Mouse (Mus musculus) stomach, embryonic 15.5 days (tissue): Measurements from ENCODE around the gene Klk4. TPM values are rescaled to one million over a fixed set of nuclear protein-coding genes. Genes with fewer than 3 reads are reported as not detected.
A peak's percentile ranks its signal among the peaks of the same experiment; 100 is the strongest.

Source experiments
- ATAC-seq: fragments of 200-750 bp; cut with Nextera tagmentation; 2 replicates; pipeline ENCODE4 v1.8.0; 2017; ENCODE audit warnings: low read depth, moderate number of reproducible peaks, moderate TSS enrichment; ENCODE audit not compliant: insufficient read depth, low FRiP score
- H3K27ac ChIP-seq: fragments of 300-500 bp; sonication (generic); 2 replicates; pipeline ENCODE4 v1.5.1; 2015; ENCODE audit warnings: mild to moderate bottlenecking, inconsistent platforms
- H3K27me3 ChIP-seq: fragments of 300-500 bp; sonication (generic); replicated peaks from 2 replicates; pipeline ENCODE4 v1.6.1; 2015; ENCODE audit warnings: inconsistent platforms
- H3K36me3 ChIP-seq: fragments of 300-500 bp; sonication (generic); 2 replicates; pipeline ENCODE4 v1.6.1; 2015; ENCODE audit warnings: inconsistent platforms
- H3K4me1 ChIP-seq: fragments of 300-500 bp; sonication (generic); 2 replicates; pipeline ENCODE4 v1.6.1; 2015; ENCODE audit warnings: inconsistent platforms
- H3K4me2 ChIP-seq: fragments of 300-500 bp; sonication (generic); 2 replicates; pipeline ENCODE4 v1.6.1; 2015; ENCODE audit warnings: mild to moderate bottlenecking, inconsistent platforms
- H3K4me3 ChIP-seq: fragments of 300-500 bp; sonication (generic); replicated peaks from 2 replicates; pipeline ENCODE4 v1.5.1; 2015; ENCODE audit warnings: inconsistent platforms
- H3K9ac ChIP-seq: fragments of 300-500 bp; sonication (generic); 2 replicates; pipeline ENCODE4 v1.6.1; 2015; ENCODE audit warnings: inconsistent platforms
- H3K9me3 ChIP-seq: fragments of 300-500 bp; sonication (generic); 2 replicates; pipeline ENCODE4 v1.6.1; 2016; ENCODE audit warnings: inconsistent platforms
- WGBS: fragments of 180-500 bp; shearing (Covaris S2); methylation state at CpG from one replicate; pipeline ENCODE4 v1.1.7; 2015; 5-methylcytosine and 5-hydroxymethylcytosine counted together
- polyA plus RNA-seq: library from polyadenylated mRNA; unstranded; fragments of >200 nt; fragmentation: Nextera tagmentation; extraction: Ambion mirVana; gene quantifications from 2 replicates; pipeline ENCODE4 v1.2.1, GENCODE M21; 2015

Gene Klk4
- not detected in 2 replicates for polyA plus RNA-seq

DNA sequence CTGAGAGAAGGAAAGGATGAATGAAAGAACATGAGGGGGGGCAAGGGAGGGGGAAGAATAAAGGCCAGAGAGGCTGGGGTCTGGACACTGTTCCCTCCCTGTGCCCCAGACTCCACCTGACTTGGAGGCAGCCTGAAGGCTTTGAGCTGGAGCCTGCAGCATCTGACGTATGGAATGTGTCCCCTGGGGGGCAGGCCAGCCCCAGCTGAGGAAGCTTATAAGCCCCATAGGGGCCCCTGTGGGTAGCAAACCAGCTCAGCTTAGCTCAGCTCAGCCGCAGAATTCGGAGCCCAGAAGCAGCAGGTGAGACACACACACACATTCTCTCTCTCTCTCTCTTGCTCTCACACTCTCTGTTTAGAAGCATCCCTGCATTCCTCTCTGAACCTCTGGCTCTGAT, at the start of gene Klk4:
Klk4 (plus strand) TSS at position 249 of the 400 bp plus-strand sequence.
- no peaks in the 10 kb centered on the region for H3K36me3 ChIP-seq
- no peaks in the 10 kb centered on the region for H3K4me1 ChIP-seq
- no peak within 1 kb of the TSS for H3K9ac ChIP-seq
- 21% methylated on average over 3 of the region's 3 CpGs for WGBS
- no peak for ATAC-seq
- no peaks in the 10 kb centered on the region for H3K9me3 ChIP-seq
- H3K4me3 ChIP-seq: no peak within 1 kb of the TSS
- 0 out of 2 replicates have a peak, but pooled peaks cover 5% of the 10 kb centered on the region for H3K27me3 ChIP-seq
- no peak within 1 kb of the TSS for H3K4me2 ChIP-seq
- H3K27ac ChIP-seq: no peak within 1 kb of the TSS

DNA sequence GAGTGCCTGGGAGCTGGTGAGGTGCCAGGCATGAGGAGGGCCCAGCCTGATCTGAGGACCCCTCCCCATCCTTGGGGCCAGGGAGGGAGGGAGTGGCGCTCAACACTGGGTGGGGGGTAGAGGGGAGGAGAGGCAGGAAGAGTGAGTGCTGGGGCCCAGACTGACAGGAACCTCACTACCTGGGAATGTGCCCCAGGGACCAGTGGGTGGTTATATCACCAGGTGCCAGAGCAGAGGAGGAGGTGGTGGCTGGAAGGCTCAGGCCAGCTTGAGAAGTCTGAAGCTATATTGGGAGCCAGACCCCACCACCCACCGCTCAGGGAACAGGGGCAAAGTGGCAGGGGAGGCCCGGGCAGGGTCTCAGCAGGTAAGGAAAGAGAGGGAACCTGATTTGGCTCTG, 39.3 kb upstream of the Klk4 start, which contains the start of gene Klk5:
Klk5 (plus strand) TSS at position 271 of the 400 bp plus-strand sequence.
- H3K4me1 ChIP-seq: no peaks in the 10 kb centered on the region
- no peak for ATAC-seq

DNA sequence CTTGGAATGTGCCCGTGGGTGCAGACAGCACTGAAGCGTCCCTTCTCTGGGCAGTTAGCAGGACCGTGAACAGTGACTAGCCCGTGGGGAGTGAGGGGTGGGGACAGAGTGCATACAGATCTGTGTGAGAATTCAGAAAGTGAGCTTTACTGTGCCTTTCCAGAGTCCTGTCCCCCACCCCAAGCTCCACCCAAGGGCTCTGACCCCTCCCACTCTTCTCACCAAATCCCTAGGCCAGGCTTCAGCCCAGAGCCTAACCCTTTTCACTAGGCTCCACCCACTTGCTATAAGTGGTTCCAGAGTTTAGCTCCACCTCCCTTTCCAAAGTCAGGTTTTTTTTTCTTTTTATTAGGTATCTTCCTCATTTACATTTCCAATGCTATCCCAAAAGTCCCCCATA, 37.2 kb upstream of the Klk4 start:
- Histone ChIP-seq H3K27ac (no peak overlapping the region), H3K9ac (no peak overlapping the region), H3K27me3 (no peaks in the 10 kb centered on the region), H3K9me3 (no peaks in the 10 kb centered on the region), H3K36me3 (no peaks in the 10 kb centered on the region), H3K4me2 (no peak overlapping the region), H3K4me3 (no peak overlapping the region), H3K4me1 (no peaks in the 10 kb centered on the region)
- ATAC-seq: no peak
- WGBS: 83% methylated on average over 4 of the region's 4 CpGs

More for the DNA sequence above, 39.3 kb upstream of the Klk4 start, which contains the start of gene Klk5:
- no peaks in the 10 kb centered on the region for H3K9me3 ChIP-seq
- WGBS: 61% methylated on average over 3 of the region's 3 CpGs
- no peak within 1 kb of the TSS for H3K4me2 ChIP-seq
- no peak within 1 kb of the TSS for H3K27ac ChIP-seq
- no peaks in the 10 kb centered on the region for H3K27me3 ChIP-seq
- no peak within 1 kb of the TSS for H3K4me3 ChIP-seq
- no peaks in the 10 kb centered on the region for H3K36me3 ChIP-seq
- no peak within 1 kb of the TSS for H3K9ac ChIP-seq

- Histone ChIP-seq H3K9ac (no peak overlapping the region), H3K27ac (no peak overlapping the region), H3K27me3 (no peaks in the 10 kb centered on the region), H3K4me2 (no peak overlapping the region), H3K36me3 (no peaks in the 10 kb centered on the region), H3K4me3 (no peak overlapping the region), H3K9me3 (no peaks in the 10 kb centered on the region), H3K4me1 (no peaks in the 10 kb centered on the region)
- 86% methylated on average over 6 of the region's 6 CpGs for WGBS
- ATAC-seq: no peak
Observed at GRCm38 (mm10) chr7:43851616-43852015, 29.3 kb upstream of the Klk4 start.

- no peaks in the 10 kb centered on the region for H3K9me3 ChIP-seq
- no peaks in the 10 kb centered on the region for H3K4me1 ChIP-seq
- no peaks in the 10 kb centered on the region for H3K27me3 ChIP-seq
- no peak overlapping the region for H3K4me2 ChIP-seq
- no peak overlapping the region for H3K9ac ChIP-seq
- H3K4me3 ChIP-seq: no peak overlapping the region
- 62% methylated on average over 9 of the region's 9 CpGs for WGBS
- no peaks in the 10 kb centered on the region for H3K36me3 ChIP-seq
- no peak for ATAC-seq
- H3K27ac ChIP-seq: no peak overlapping the region
Observed at GRCm38 (mm10) chr7:43854642-43855380, 26.1 kb upstream of the Klk4 start.

DNA sequence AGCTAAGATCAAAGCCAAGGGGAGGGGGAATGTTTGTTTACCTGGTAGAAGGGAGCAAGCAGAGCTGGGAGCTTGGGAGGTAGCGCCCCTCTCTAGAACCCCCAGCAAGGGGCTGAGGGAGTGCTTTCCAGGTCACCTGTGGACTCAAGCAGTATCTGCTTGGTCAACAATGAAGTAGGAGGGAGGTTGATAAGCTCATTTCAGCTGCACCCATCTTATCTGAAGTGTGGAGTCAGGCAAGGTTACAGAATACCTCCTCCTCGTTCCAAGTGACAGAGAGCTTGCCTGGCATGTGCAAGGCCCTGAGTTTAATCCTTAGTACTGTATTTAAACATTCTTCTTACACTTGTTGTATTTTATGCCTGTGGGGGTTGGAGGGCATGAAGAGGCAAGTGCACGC, 25.3 kb upstream of the Klk4 start:
- H3K4me3 ChIP-seq: no peak overlapping the region
- H3K9me3 ChIP-seq: no peaks in the 10 kb centered on the region
- 49% methylated on average over 3 of the region's 3 CpGs for WGBS
- ATAC-seq: peak; percentile 57; the same call in 1 of the 2 replicates
- H3K36me3 ChIP-seq: no peaks in the 10 kb centered on the region
- H3K9ac ChIP-seq: no peak overlapping the region
- H3K4me1 ChIP-seq: no peaks in the 10 kb centered on the region
- H3K27me3 ChIP-seq: no peaks in the 10 kb centered on the region
- no peak overlapping the region for H3K27ac ChIP-seq
- no peak overlapping the region for H3K4me2 ChIP-seq

GRCm38 (mm10) chr7:43856307-43856706, 24.7 kb upstream of the Klk4 start:
- WGBS: 71% methylated on average over 7 of the region's 7 CpGs
- no peak overlapping the region for H3K27ac ChIP-seq
- no peak overlapping the region for H3K4me2 ChIP-seq
- no peaks in the 10 kb centered on the region for H3K4me1 ChIP-seq
- no peak for ATAC-seq
- no peak overlapping the region for H3K4me3 ChIP-seq
- H3K9me3 ChIP-seq: no peaks in the 10 kb centered on the region
- no peaks in the 10 kb centered on the region for H3K36me3 ChIP-seq
- H3K9ac ChIP-seq: no peak overlapping the region
- H3K27me3 ChIP-seq: no peaks in the 10 kb centered on the region

GRCm38 (mm10) chr7:43857501-43857900, 23.5 kb upstream of the Klk4 start:
- ATAC-seq: no peak
- H3K4me1 ChIP-seq: no peaks in the 10 kb centered on the region
- no peaks in the 10 kb centered on the region for H3K36me3 ChIP-seq
- 87% methylated on average over 12 of the region's 12 CpGs for WGBS
- H3K27me3 ChIP-seq: no peaks in the 10 kb centered on the region
- H3K9ac ChIP-seq: no peak overlapping the region
- H3K9me3 ChIP-seq: no peaks in the 10 kb centered on the region
- H3K27ac ChIP-seq: no peak overlapping the region
- H3K4me2 ChIP-seq: no peak overlapping the region
- no peak overlapping the region for H3K4me3 ChIP-seq

DNA sequence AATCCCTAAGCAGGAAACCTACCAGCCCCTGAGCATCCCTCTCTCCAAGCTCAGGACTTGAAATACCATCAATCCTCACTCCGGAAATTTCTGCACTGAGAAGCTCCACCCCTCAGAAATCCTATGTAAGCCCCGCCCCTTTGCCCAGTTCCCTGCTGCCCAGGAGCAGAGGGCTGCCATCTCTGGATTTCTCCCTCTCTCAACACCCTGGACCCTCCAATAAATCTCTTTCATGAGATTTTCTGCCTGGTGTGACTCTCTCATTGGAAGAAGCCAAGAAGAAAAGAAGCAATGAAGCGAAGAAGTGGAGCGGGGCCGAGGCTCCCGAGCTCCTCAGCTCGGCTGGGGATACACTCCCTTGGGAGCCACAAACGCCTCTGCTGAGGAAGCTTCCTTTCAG, 20.5 kb upstream of the Klk4 start:
- 84% methylated on average over 8 of the region's 8 CpGs for WGBS
- Histone ChIP-seq H3K36me3 (no peaks in the 10 kb centered on the region), H3K4me1 (no peaks in the 10 kb centered on the region), H3K9me3 (no peaks in the 10 kb centered on the region), H3K27ac (no peak overlapping the region), H3K4me2 (no peak overlapping the region), H3K4me3 (no peak overlapping the region), H3K27me3 (no peaks in the 10 kb centered on the region), H3K9ac (no peak overlapping the region)
- no peak for ATAC-seq

DNA sequence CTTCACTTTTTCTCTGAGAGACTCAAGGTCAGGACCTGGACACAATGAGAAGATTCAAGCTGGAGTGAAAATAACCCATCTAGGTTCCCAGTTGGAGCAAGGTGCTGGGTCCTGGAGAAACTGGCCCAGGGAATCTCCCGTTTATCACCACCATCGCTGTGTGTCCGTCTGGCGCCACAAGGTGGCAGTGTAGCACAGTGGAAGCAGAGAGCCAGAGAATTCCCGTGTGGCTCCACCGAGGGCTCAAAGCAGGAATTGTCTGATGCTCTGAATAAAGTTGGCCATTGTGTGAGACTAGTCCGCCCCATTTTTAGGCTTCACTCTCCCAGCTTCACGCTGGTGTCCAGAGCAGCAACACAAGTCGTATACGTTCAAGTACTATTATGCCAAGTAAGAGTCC, 7.7 kb upstream of the Klk4 start:
- WGBS: 7% methylated on average over 10 of the region's 10 CpGs
- no peak for ATAC-seq
- no peak overlapping the region for H3K27ac ChIP-seq

DNA sequence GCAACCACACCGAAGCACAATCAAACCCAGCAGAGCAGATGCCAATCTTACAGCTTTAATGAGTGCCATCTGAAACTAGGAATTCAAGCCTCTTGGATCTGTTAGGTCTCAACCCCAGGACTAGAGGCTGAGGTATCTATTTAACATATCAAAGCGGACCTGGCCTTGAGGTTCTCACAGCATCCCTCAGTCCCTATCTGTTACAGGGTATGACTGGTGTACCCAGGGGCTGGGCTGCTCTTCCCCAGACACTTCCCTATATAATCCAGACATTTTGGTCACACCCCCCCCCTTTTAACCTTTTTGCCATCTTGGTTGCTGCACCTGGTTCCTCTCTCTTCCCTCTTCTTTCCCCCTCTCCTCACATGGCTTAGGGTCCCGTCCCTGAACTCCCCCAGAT, 7.3 kb upstream of the Klk4 start:
- Histone ChIP-seq H3K4me1 (no peaks in the 10 kb centered on the region), H3K27me3 (no peaks in the 10 kb centered on the region), H3K9me3 (no peaks in the 10 kb centered on the region), H3K27ac (no peak overlapping the region), H3K9ac (no peak overlapping the region), H3K36me3 (no peaks in the 10 kb centered on the region), H3K4me2 (no peak overlapping the region), H3K4me3 (no peak overlapping the region)
- WGBS: 79% methylated on average over 3 of the region's 3 CpGs
- no peak for ATAC-seq

More for the DNA sequence above, 7.7 kb upstream of the Klk4 start:
- H3K27me3 ChIP-seq: no peaks in the 10 kb centered on the region
- no peak overlapping the region for H3K9ac ChIP-seq
- H3K4me1 ChIP-seq: no peaks in the 10 kb centered on the region
- no peaks in the 10 kb centered on the region for H3K9me3 ChIP-seq
- no peak overlapping the region for H3K4me3 ChIP-seq
- H3K36me3 ChIP-seq: no peaks in the 10 kb centered on the region
- no peak overlapping the region for H3K4me2 ChIP-seq

DNA sequence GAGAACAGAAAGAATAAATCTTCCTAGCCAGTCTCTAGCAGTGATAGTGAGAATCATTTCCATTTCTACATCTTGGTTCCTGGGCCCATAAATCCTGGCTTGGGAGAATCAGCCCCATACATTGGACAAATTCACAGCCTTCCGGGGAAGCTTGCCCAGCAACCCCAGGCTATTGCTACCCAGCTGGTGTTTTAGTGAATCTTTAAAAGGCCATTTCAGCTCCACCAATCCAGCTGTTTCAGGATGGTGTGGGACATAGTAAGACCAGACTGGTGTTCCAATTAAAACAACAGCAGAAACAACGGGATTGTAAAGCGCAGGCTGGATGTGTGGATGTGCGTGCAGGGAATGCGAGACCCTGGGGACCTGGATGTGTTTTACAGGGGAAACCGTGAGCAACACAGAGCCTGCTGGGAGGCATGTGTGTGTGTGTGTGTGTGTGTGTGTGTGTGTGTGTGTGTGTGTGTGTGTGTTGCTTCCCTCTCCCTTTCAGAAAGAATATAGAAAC, 6.0 kb upstream of the Klk4 start:
- WGBS: 81% methylated on average over 6 of the region's 6 CpGs
- Histone ChIP-seq H3K27ac (no peak overlapping the region), H3K9me3 (no peaks in the 10 kb centered on the region), H3K4me3 (no peak overlapping the region), H3K36me3 (no peaks in the 10 kb centered on the region), H3K4me2 (no peak overlapping the region), H3K4me1 (no peaks in the 10 kb centered on the region), H3K27me3 (no peaks in the 10 kb centered on the region), H3K9ac (no peak overlapping the region)
- no peak for ATAC-seq
